Mouse (Mus musculus) ES-Bruce4 (cell line): Measurements from ENCODE around the gene Armh4. TPM values are rescaled to one million over a fixed set of nuclear protein-coding genes. Genes with fewer than 3 reads are reported as not detected.

Source experiments
- H3K27ac ChIP-seq: 2 replicates; pipeline ENCODE4 v1.5.1; 2012; ENCODE audit warnings: low read length, inconsistent platforms; ENCODE audit not compliant: insufficient read depth
- H3K27me3 ChIP-seq: 2 replicates; pipeline ENCODE4 v1.6.1; 2012; ENCODE audit warnings: mild to moderate bottlenecking, low read length, inconsistent platforms; ENCODE audit not compliant: control insufficient read depth, poor library complexity, insufficient read depth, severe bottlenecking
- H3K36me3 ChIP-seq: 2 replicates; pipeline ENCODE4 v1.6.1; 2012; ENCODE audit warnings: inconsistent platforms, mild to moderate bottlenecking, low read length, moderate library complexity; ENCODE audit not compliant: control insufficient read depth, poor library complexity, insufficient read depth, severe bottlenecking
- H3K4me1 ChIP-seq: one replicate; pipeline ENCODE4 v1.8.1; 2011; ENCODE audit warnings: low read length; ENCODE audit not compliant: control insufficient read depth, insufficient read depth
- H3K4me3 ChIP-seq: 2 replicates; pipeline ENCODE4 v1.5.1; 2011; ENCODE audit warnings: low read depth, mild to moderate bottlenecking, low read length
- H3K9ac ChIP-seq: 2 replicates; pipeline ENCODE4 v1.6.1; 2012; ENCODE audit warnings: low read depth, mild to moderate bottlenecking, inconsistent platforms; ENCODE audit not compliant: poor library complexity, severe bottlenecking
- H3K9me3 ChIP-seq: replicated peaks from 2 replicates; pipeline ENCODE4 v1.6.1; 2012; ENCODE audit warnings: mild to moderate bottlenecking, low read length, inconsistent platforms; ENCODE audit not compliant: control insufficient read depth, poor library complexity, insufficient read depth, severe bottlenecking
- CTCF ChIP-seq: IDR thresholded peaks from one replicate; pipeline ENCODE4 v1.8.1; 2011; ENCODE audit warnings: low read depth, low read length
- EP300 ChIP-seq: IDR thresholded peaks from 2 replicates; pipeline ENCODE4 v1.6.1; 2011; ENCODE audit warnings: low read depth, low read length; ENCODE audit not compliant: insufficient read depth
- POLR2A ChIP-seq: IDR thresholded peaks from one replicate; pipeline ENCODE4 v1.8.1; 2011; ENCODE audit warnings: low read length; ENCODE audit not compliant: insufficient read depth
- polyA plus RNA-seq: library from polyadenylated mRNA; stranded (reverse); fragments of >200 nt; gene quantifications from 2 replicates; pipeline ENCODE4 v1.2.4, GENCODE M21; 2011; ENCODE audit warnings: low read depth; ENCODE audit not compliant: missing spikeins, insufficient read depth, insufficient read length

The Armh4 gene
- polyA plus RNA-seq, 1 experiment, result 17.9 TPM

GRCm38 (mm10) chr14:49739328-49739727 lies 43.9 kb downstream of the Armh4 start:
- no peaks in the 10 kb centered on the region for H3K9me3 ChIP-seq
- H3K9ac ChIP-seq, result no peak overlapping the region
- TF ChIP-seq EP300 (no peak), CTCF (no peak), POLR2A (no peak)
- H3K27me3 ChIP-seq, result no peaks in the 10 kb centered on the region
- no peak overlapping the region for H3K27ac ChIP-seq
- no peak overlapping the region for H3K4me3 ChIP-seq
- no peaks in the 10 kb centered on the region for H3K4me1 ChIP-seq
- no peaks in the 10 kb centered on the region for H3K36me3 ChIP-seq

DNA sequence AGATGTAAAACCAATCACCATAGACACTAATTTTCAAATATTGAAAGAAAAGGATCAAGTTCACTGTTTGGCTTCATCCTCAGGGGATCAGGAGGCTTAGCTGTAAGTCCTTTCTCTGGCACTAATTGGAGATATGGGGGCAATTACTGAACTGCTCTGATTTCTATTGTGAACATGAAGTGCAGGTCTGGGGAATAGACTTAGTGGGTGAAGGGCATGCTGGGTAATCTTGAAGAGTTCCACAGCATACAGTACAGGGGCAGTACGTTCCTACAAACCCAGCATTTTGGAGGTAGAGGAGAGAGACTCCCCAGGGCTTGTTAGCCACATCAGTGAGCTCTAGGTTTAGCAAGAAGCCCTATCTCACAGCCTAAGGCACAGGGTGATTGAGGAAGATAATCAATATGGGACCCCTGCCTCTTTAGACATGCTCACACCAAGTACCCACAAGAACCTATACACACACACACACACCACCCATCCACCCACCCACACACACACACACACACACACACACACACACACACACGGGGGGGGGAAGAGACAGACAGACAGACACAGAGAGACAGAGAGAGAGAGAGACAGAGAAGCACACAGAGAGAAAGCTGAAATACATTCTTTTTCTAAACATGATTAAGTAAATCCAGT lies 44.6 kb downstream of the Armh4 start:
- H3K27ac ChIP-seq, result no peak overlapping the region
- H3K4me1 ChIP-seq, result no peaks in the 10 kb centered on the region
- no peaks in the 10 kb centered on the region for H3K36me3 ChIP-seq
- H3K27me3 ChIP-seq, result no peaks in the 10 kb centered on the region
- no peak overlapping the region for H3K4me3 ChIP-seq
- TF ChIP-seq POLR2A, result no peak
- TF ChIP-seq EP300, result no peak
- TF ChIP-seq CTCF, result no peak
- H3K9ac ChIP-seq, result no peak overlapping the region
- H3K9me3 ChIP-seq, result no peaks in the 10 kb centered on the region

- H3K9me3 ChIP-seq, result no peaks in the 10 kb centered on the region
- TF ChIP-seq EP300, result no peak
- no peak for TF ChIP-seq POLR2A
- no peak for TF ChIP-seq CTCF
- H3K36me3 ChIP-seq, result no peaks in the 10 kb centered on the region
- H3K9ac ChIP-seq, result no peak overlapping the region
- H3K4me1 ChIP-seq, result no peaks in the 10 kb centered on the region
- no peaks in the 10 kb centered on the region for H3K27me3 ChIP-seq
- H3K4me3 ChIP-seq, result no peak overlapping the region
- no peak overlapping the region for H3K27ac ChIP-seq
Measured at GRCm38 (mm10) chr14:49733950-49734349, 49.2 kb downstream of the Armh4 start.

DNA sequence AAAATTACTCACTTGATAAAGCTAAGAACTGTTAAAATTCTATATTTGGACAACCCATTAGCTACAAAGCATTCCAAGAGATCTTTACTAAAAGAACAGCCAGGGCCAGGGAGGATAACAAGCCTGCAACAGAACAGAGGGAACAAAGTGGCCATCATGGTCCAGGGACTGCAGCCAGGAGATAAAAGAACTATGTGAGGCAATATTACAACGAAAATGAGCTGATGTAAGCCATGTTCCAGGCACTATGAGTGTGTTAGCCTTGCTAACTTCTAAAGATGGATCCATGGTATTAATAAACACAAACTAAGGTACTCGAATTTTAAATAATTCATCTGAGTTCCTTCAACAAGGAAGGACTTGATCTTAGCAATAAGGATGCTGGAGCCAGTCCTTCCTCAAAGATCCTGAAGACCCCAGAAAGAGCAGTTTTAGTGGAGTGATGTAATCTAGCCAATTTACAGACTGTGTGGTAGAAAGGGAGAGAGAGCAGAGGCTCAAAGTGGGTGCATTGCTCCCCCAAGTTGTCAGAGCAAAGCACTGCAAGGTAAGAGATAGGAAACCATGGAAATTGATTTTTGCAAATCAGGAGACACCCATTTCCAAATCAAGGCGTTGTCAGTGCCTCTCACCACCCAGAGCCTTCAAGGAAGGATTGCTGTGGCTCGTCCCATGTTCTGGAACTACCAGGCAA lies 59.7 kb downstream of the Armh4 start:
- H3K9ac ChIP-seq, result no peak overlapping the region
- H3K9me3 ChIP-seq, result no peaks in the 10 kb centered on the region
- no peak overlapping the region for H3K27ac ChIP-seq
- TF ChIP-seq POLR2A (no peak), CTCF (no peak), EP300 (no peak)
- H3K27me3 ChIP-seq, result no peaks in the 10 kb centered on the region
- no peaks in the 10 kb centered on the region for H3K36me3 ChIP-seq
- H3K4me1 ChIP-seq, result no peaks in the 10 kb centered on the region
- H3K4me3 ChIP-seq, result no peak overlapping the region

DNA sequence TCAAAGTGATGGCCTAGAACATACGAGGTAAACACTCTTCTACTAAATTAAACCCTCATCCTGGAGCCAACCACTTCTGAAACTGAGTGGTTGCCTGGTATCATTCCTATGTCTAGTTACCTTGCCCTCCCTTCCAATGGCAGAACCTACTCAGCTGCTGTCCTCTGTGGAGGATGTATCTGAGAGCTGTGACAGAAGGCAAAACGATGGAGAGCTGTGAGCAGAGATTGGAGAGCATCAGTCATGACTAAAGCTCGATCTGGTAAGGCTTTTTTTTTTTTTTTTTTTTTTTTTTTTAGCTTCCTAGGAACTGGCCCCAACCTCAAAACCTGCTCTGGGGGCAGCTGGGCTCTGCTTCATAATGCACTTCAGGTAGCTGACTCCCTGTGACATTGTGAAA lies 60.4 kb downstream of the Armh4 start:
- no peak for TF ChIP-seq EP300
- Histone ChIP-seq H3K4me3 (no peak overlapping the region), H3K9ac (no peak overlapping the region), H3K27me3 (no peaks in the 10 kb centered on the region), H3K27ac (no peak overlapping the region), H3K36me3 (no peaks in the 10 kb centered on the region), H3K4me1 (no peaks in the 10 kb centered on the region), H3K9me3 (no peaks in the 10 kb centered on the region)

GRCm38 (mm10) chr14:49721281-49721680 lies 61.9 kb downstream of the Armh4 start:
- Histone ChIP-seq H3K27ac (no peak overlapping the region), H3K4me1 (no peaks in the 10 kb centered on the region), H3K36me3 (no peaks in the 10 kb centered on the region), H3K9ac (no peak overlapping the region), H3K27me3 (no peaks in the 10 kb centered on the region), H3K4me3 (no peak overlapping the region), H3K9me3 (no peaks in the 10 kb centered on the region)
- TF ChIP-seq EP300 (no peak), POLR2A (no peak), CTCF (no peak)
